Mouse (Mus musculus) heart, embryonic 15.5 days (tissue): ENCODE results near the gene Ccdc157. TPM values are rescaled to one million over a fixed set of nuclear protein-coding genes. Genes with fewer than 3 reads are reported as not detected.
"Not testable (repeated sequence)": the region's sequence is repeated elsewhere in the genome, so short reads cannot be mapped to it uniquely, and the experiment has no call there.

Source experiments
- ATAC-seq: fragments of 200-750 bp; cut with Nextera tagmentation; replicated peaks from 2 replicates; pipeline ENCODE4 v1.8.0; 2017; ENCODE audit warnings: low read depth, moderate TSS enrichment; ENCODE audit not compliant: insufficient number of reproducible peaks, insufficient read depth, low FRiP score
- H3K27ac ChIP-seq: fragments of 300-500 bp; sonication (generic); 2 replicates; pipeline ENCODE4 v1.5.1; 2015; ENCODE audit warnings: mild to moderate bottlenecking, inconsistent platforms
- H3K27me3 ChIP-seq: fragments of 300-500 bp; sonication (generic); 2 replicates; pipeline ENCODE4 v1.6.1; 2015; ENCODE audit warnings: inconsistent platforms
- H3K36me3 ChIP-seq: fragments of 300-500 bp; sonication (generic); 2 replicates; pipeline ENCODE4 v1.6.1; 2015; ENCODE audit warnings: mild to moderate bottlenecking, inconsistent platforms
- H3K4me1 ChIP-seq: fragments of 300-500 bp; sonication (generic); replicated peaks from 2 replicates; pipeline ENCODE4 v1.6.1; 2015; ENCODE audit warnings: inconsistent platforms
- H3K4me2 ChIP-seq: fragments of 300-500 bp; sonication (generic); 2 replicates; pipeline ENCODE4 v1.6.1; 2015; ENCODE audit warnings: inconsistent platforms, mild to moderate bottlenecking, moderate library complexity
- H3K4me3 ChIP-seq: fragments of 300-500 bp; sonication (generic); 2 replicates; pipeline ENCODE4 v1.5.1; 2015; ENCODE audit warnings: mild to moderate bottlenecking, inconsistent platforms
- H3K9ac ChIP-seq: fragments of 300-500 bp; sonication (generic); 2 replicates; pipeline ENCODE4 v1.6.1; 2015; ENCODE audit warnings: mild to moderate bottlenecking, inconsistent platforms
- H3K9me3 ChIP-seq: fragments of 300-500 bp; sonication (generic); replicated peaks from 2 replicates; pipeline ENCODE4 v1.6.1; 2016; ENCODE audit warnings: inconsistent platforms
- WGBS: fragments of 180-500 bp; shearing (Covaris S2); methylation state at CpG from one replicate; pipeline ENCODE4 v1.1.7; 2015; ENCODE audit warnings: mixed read lengths; 5-methylcytosine and 5-hydroxymethylcytosine counted together
- polyA plus RNA-seq: library from polyadenylated mRNA; unstranded; fragments of >200 nt; fragmentation: Nextera tagmentation; extraction: Ambion mirVana; gene quantifications from 2 replicates; pipeline ENCODE4 v1.2.1, GENCODE M21; 2015

The Ccdc157 gene
- polyA plus RNA-seq, 1 experiment from 2014 or later: 4.4 TPM

DNA sequence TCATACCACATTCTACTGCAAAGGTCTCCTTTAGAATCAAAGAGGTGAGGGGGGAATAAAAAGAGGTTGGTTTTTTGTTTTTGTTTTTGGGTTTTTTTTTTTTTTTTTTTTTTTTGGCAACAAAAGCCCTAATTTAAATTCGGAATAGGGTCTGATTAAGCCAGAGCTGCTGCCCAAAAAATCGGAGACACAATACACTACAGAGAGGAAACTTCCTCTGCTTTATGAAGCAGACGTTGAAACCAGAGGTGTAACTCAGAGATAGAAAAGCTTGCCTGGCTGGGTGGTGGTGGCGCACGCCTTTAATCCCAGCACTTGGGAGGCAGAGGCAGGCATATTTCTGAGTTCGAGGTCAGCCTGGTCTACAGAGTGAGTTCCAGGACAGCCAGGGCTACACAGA lies 45.6 kb downstream of the Ccdc157 start:
- 82% methylated on average over 6 of the region's 6 CpGs for WGBS

DNA sequence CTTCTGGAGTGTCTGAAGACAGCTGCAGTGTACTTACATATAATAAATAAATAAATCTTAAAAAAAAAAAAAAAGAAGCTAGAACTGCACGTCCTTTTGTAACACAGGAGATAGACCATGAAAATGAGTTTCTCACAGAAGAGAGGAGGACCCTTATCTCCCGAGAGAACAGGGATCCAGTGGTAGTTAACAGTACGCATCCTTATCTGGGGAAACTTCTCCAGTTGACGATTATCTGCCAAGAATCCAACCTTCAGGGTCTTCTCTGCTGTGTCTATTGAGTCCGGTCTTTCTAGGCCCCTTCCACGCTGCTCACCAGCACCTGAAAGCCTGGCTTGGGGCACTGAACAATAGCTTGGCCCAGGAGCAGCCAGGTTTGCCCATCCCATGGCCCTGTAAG lies 46.1 kb downstream of the Ccdc157 start:
- no peaks in the 10 kb centered on the region for H3K36me3 ChIP-seq
- no peak for ATAC-seq
- no peak overlapping the region for H3K4me2 ChIP-seq
- H3K9me3 ChIP-seq: no peaks in the 10 kb centered on the region
- H3K4me1 ChIP-seq: peaks cover 22% of the 10 kb centered on the region
- no peak overlapping the region for H3K4me3 ChIP-seq
- WGBS: 63% methylated on average over 6 of the region's 6 CpGs
- peaks cover 10% of the 10 kb centered on the region; the same call in 1 of the 2 replicates for H3K27me3 ChIP-seq
- H3K9ac ChIP-seq: no peak overlapping the region
- H3K27ac ChIP-seq: no peak overlapping the region

More for the DNA sequence above, 45.6 kb downstream of the Ccdc157 start:
- not testable (repeated sequence) for H3K9ac ChIP-seq, H3K9me3 ChIP-seq, ATAC-seq, H3K4me3 ChIP-seq, H3K36me3 ChIP-seq, H3K4me2 ChIP-seq, H3K27ac ChIP-seq
- H3K4me1 ChIP-seq: peaks cover 25% of the 10 kb centered on the region
- peaks cover 10% of the 10 kb centered on the region; the same call in 1 of the 2 replicates for H3K27me3 ChIP-seq

DNA sequence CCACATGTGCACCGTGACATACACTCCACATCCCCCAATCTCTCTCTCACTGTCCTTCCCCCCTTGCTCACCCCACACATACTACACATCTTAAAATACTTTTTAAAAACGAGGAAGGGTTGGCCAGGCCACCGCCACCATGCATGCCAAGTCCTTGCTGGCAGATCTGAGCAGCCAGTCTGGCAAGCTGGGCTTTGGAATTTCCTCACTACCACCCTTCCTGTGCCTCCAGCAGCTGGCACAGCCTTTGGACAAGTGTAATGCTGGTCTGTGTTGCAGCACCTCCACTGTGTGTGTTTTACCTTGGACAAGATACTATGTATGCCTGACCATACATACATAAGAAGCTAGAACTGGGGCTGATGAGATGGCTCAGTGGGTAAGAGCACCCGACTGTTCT lies 46.6 kb downstream of the Ccdc157 start:
- no peak overlapping the region for H3K4me3 ChIP-seq
- peaks cover 22% of the 10 kb centered on the region for H3K4me1 ChIP-seq
- H3K36me3 ChIP-seq: no peaks in the 10 kb centered on the region
- H3K9me3 ChIP-seq: no peaks in the 10 kb centered on the region
- no peak for ATAC-seq
- no peak overlapping the region for H3K4me2 ChIP-seq
- no peak overlapping the region for H3K27ac ChIP-seq
- WGBS: 73% methylated on average over 4 of the region's 4 CpGs
- H3K9ac ChIP-seq: no peak overlapping the region
- H3K27me3 ChIP-seq: peaks cover 10% of the 10 kb centered on the region; the same call in 1 of the 2 replicates

DNA sequence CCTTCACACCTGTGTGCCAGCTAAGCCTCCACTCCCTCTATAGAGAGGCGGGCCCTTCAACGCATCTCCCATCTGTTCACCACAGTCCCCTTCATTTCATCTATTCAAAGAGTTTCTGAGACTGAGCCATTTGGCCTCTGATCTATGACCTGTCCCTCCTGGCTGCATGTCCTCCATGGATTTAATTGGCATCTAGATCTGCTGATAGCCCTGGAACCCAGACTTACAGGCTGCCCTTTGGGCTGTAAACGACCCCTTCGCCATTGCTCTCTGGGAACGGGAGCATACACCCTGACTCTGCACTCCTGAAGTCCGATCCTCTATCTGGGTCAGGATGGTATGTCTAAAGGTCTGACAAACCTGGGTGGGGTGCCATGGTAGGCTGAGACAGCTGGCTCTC lies 47.2 kb downstream of the Ccdc157 start:
- Histone ChIP-seq H3K4me2 (no peak overlapping the region), H3K4me3 (no peak overlapping the region), H3K27ac (no peak overlapping the region), H3K9ac (no peak overlapping the region), H3K27me3 (peaks cover 10% of the 10 kb centered on the region; the same call in 1 of the 2 replicates), H3K4me1 (peaks cover 17% of the 10 kb centered on the region), H3K9me3 (no peaks in the 10 kb centered on the region), H3K36me3 (no peaks in the 10 kb centered on the region)
- no peak for ATAC-seq
- WGBS: 85% methylated on average over 6 of the region's 6 CpGs

DNA sequence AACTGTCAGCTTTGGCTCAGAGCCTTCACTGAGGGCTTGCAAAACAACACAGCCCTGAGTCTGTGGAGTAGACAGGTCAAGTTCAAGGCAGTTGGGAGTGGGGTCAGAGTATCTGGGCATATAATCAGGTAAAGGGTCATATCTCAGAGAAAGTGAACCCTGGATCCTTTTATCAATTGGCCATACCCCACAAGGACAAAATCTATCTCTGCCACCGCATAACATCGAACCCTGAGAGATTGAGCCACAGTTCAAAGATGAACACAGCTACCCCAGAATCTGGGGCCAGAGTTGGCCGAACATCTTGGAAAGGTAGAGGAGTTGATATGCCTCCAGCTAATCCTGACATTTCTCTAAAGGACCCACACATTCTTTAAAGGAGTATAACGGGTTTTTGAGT lies 48.1 kb downstream of the Ccdc157 start:
- peaks cover 8% of the 10 kb centered on the region for H3K4me1 ChIP-seq

DNA sequence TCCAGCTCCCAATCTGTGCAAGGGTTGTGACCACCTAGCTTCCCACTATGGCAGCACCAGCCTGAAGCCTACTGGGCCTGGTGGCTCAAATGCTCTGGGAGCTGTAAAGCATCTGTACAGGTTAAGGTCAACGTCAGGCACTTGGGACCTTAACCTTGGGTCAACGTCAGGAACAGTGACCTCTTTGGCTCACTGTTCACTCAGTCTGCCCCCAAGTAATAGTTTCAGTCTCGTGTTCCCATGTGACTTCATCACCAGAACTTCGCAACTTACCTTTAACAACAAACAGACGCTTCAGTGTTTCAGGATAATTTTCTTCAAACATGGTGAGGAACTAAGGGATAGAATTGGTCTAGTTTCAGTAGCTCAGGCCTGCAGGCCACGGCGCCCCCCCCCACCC lies 51.4 kb downstream of the Ccdc157 start:
- H3K27me3 ChIP-seq: no peaks in the 10 kb centered on the region
- no peak for ATAC-seq
- H3K4me3 ChIP-seq: no peak overlapping the region
- no peak overlapping the region for H3K4me2 ChIP-seq
- H3K27ac ChIP-seq: no peak overlapping the region
- no peaks in the 10 kb centered on the region for H3K9me3 ChIP-seq
- 83% methylated on average over 7 of the region's 7 CpGs for WGBS
- H3K36me3 ChIP-seq: no peaks in the 10 kb centered on the region
- no peak overlapping the region for H3K9ac ChIP-seq
- H3K4me1 ChIP-seq: no peaks in the 10 kb centered on the region

More for the DNA sequence above, 48.1 kb downstream of the Ccdc157 start:
- no peak for ATAC-seq
- H3K27ac ChIP-seq: no peak overlapping the region
- no peak overlapping the region for H3K4me2 ChIP-seq
- H3K9ac ChIP-seq: no peak overlapping the region
- no peaks in the 10 kb centered on the region for H3K36me3 ChIP-seq
- peaks cover 2% of the 10 kb centered on the region; the same call in 1 of the 2 replicates for H3K27me3 ChIP-seq
- H3K9me3 ChIP-seq: no peaks in the 10 kb centered on the region
- H3K4me3 ChIP-seq: no peak overlapping the region
- 73% methylated on average over 4 of the region's 4 CpGs for WGBS

DNA sequence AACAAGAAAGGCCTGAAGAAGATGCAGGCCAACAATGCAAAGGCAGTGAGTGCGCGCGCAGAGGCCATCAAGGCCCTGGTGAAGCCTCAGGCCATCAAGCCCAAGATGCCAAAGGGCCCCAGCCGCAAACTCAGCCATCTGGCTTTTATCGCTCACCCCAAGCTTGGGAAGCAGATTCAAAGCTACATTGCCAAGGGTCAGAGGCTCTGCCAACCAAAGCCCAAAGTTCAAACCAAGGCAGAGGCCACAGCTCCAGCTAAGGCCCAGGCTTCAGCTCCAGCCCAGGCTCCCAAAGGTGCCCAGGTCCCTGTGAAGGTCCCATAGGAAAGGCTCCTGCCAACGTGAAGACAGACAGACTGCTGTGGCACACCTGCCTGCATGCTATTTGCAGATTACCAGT lies 52.2 kb downstream of the Ccdc157 start:
- H3K9me3 ChIP-seq, H3K4me3 ChIP-seq, H3K27me3 ChIP-seq, H3K36me3 ChIP-seq, H3K27ac ChIP-seq, H3K4me2 ChIP-seq, H3K4me1 ChIP-seq, ATAC-seq, H3K9ac ChIP-seq: not testable (repeated sequence)
- 91% methylated on average over 6 of the region's 6 CpGs for WGBS

DNA sequence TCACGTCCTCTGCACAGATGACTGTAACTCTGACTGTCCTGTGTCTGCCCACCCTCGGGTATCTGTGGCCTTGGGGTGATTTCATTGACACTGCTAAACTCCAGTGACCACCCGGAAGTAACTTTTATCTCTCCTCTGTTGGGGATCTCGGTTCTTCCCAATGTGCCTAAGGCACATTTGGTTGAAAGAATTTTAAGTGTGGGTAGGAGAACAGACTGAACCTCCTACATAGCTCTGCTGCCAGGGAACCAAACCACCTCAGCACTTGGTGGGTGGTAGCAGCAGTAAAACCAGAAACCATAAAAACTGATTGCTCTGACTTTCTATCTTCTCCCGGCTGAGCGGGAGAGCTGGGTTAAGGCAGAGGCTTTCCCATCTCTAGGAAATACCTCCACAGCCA lies 54.6 kb downstream of the Ccdc157 start:
- Histone ChIP-seq H3K4me1 (no peaks in the 10 kb centered on the region), H3K9ac (no peak overlapping the region), H3K27me3 (no peaks in the 10 kb centered on the region), H3K27ac (no peak overlapping the region), H3K4me2 (no peak overlapping the region), H3K36me3 (no peaks in the 10 kb centered on the region), H3K4me3 (no peak overlapping the region), H3K9me3 (no peaks in the 10 kb centered on the region)
- no peak for ATAC-seq
- WGBS: 62% methylated on average over 6 of the region's 6 CpGs

DNA sequence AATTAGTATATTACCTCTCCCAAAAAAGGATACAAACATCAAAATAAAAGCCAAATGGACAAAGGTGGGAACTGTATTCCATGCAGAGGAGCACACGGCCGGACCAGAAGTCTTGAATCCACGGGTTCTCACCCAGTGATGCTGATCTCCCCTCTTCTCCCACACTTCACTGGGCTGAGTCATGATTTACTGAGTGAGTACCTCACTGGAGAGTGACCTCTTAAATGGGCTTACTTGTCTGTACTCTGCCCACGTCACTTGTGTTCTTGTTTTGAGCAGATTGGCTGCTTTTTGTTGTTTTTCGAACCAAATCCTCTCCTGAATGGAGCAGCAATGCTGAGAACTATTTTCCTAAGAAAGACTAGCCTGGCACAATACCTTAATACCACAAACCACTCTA lies 55.1 kb downstream of the Ccdc157 start:
- Histone ChIP-seq H3K4me2 (no peak overlapping the region), H3K27me3 (no peaks in the 10 kb centered on the region), H3K4me1 (no peaks in the 10 kb centered on the region), H3K36me3 (no peaks in the 10 kb centered on the region), H3K9me3 (no peaks in the 10 kb centered on the region), H3K4me3 (no peak overlapping the region), H3K27ac (no peak overlapping the region), H3K9ac (no peak overlapping the region)
- ATAC-seq: no peak
- WGBS: 80% methylated on average over 5 of the region's 5 CpGs

DNA sequence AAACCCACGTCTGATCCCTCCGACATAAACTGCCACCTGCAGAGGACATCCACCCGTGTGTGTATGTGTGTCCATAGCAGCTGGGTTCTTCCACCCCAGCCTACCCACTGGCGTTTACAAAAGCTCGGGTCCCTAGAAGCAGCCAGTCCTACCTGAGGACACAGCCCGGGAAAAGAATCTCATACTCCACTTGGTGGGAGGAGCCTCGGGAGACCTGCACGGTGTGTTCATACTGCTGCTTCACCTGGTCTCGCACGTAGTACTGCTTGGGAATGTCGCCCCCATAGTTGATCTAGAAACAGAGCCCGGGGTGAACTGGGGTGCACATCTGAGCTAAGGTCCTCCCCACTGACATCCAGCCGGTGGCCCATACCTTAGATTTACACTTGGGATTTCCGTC lies 56.6 kb downstream of the Ccdc157 start:
- 76% methylated on average over 14 of the region's 14 CpGs for WGBS
- ATAC-seq: no peak

DNA sequence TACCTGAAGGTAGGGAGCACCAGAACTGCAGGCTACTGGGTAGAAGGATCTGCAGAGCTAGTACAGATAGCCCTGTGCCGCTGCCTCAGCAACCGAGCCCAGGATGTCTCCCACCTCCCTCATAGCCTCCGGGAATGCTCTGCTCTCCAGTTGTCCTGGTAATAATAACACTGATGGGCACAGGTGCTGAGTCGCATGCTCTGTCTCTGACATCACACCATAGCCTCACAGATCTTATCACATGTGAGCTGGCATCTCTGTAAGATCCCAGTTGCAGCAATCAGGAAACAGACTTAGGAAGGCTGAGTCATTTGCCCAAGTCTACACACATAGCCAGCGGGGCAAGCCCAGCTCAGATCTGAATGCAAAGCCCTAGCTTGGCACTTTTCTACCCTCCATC lies 58.2 kb downstream of the Ccdc157 start:
- no peak for ATAC-seq
- 68% methylated on average over 5 of the region's 5 CpGs for WGBS

More for the DNA sequence above, 56.6 kb downstream of the Ccdc157 start:
- no peaks in the 10 kb centered on the region for H3K9me3 ChIP-seq
- no peaks in the 10 kb centered on the region for H3K27me3 ChIP-seq
- no peak overlapping the region for H3K27ac ChIP-seq
- no peaks in the 10 kb centered on the region for H3K4me1 ChIP-seq
- H3K36me3 ChIP-seq: no peaks in the 10 kb centered on the region
- H3K4me2 ChIP-seq: no peak overlapping the region
- H3K9ac ChIP-seq: no peak overlapping the region
- no peak overlapping the region for H3K4me3 ChIP-seq

DNA sequence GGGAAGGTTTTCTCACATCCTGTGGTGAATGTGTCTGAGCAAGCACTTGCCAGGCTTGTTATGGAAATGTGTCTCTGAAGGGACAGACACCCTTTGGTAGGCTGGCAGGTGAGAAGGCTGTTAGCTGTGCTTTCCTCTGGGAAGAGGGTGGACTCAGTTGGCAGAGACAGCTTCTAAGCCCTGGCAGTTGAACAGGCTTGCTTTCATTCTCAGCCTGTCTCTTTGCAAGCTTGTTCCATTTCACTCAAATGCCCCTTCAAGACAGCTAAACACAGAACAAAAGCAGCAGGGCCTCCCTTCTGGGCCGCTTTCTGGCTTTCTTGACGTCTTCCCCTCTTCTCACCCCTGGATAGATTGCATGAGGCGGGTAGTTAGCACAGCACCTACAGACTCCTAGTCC lies 60.6 kb downstream of the Ccdc157 start:
- Histone ChIP-seq H3K4me2 (no peak overlapping the region), H3K9me3 (no peaks in the 10 kb centered on the region), H3K27ac (no peak overlapping the region), H3K36me3 (no peaks in the 10 kb centered on the region), H3K27me3 (no peaks in the 10 kb centered on the region), H3K9ac (no peak overlapping the region), H3K4me3 (no peak overlapping the region), H3K4me1 (peaks cover 22% of the 10 kb centered on the region)
- ATAC-seq: no peak
- 70% methylated on average over 3 of the region's 3 CpGs for WGBS

More for the DNA sequence above, 58.2 kb downstream of the Ccdc157 start:
- H3K4me1 ChIP-seq: peaks cover 7% of the 10 kb centered on the region
- H3K4me2 ChIP-seq: no peak overlapping the region
- no peak overlapping the region for H3K27ac ChIP-seq
- no peaks in the 10 kb centered on the region for H3K27me3 ChIP-seq
- no peaks in the 10 kb centered on the region for H3K9me3 ChIP-seq
- H3K4me3 ChIP-seq: no peak overlapping the region
- no peaks in the 10 kb centered on the region for H3K36me3 ChIP-seq
- H3K9ac ChIP-seq: no peak overlapping the region
